Mouse (Mus musculus): ENCODE measurements at regions not wholly inside any gene's neighbourhood (a gene's known extent, or its start where the extent isn't known, plus 50 kb on each side); places are given as distances from the start of the nearest gene placed in this dataset.

GRCm38 (mm10) chr10:68943239-68943638 lies 208.0 kb upstream of the Rhobtb1 start:
- TF ChIP-seq POLR2A (IDR thresholded peaks at IDR 0.05; ENCODE audit: borderline replicate concordance, control insufficient read depth, low read depth, low read length) (no peak), CTCF (IDR thresholded peaks at IDR 0.05; ENCODE audit: control insufficient read depth, insufficient read depth, low read length) (no peak)

Measured in bone marrow, adult 2 months (tissue).